Mouse (Mus musculus): ENCODE results near the gene Mid1ip1. TPM values are rescaled to one million over a fixed set of nuclear protein-coding genes. Genes with fewer than 3 reads are reported as not detected.

The Mid1ip1 gene
- 10 to 100 TPM; 25.7 to 40.0 TPM for total RNA-seq (2023)

GRCm38 (mm10) chrX:10714696-10715140 lies at the start of gene Mid1ip1:
Gene Mid1ip1, plus strand, starts transcription at chrX:10715013.

Other genes starting within 250 kb of the Mid1ip1 start
- gene Tspan7, start 229.9 kb upstream of the Mid1ip1 start, total RNA-seq (2023): not detected

All from B cell, adult 67 days (primary cell).